Mouse (Mus musculus) liver, embryonic 12.5 days (tissue): ENCODE results near the gene Gtpbp3. TPM values are rescaled to one million over a fixed set of nuclear protein-coding genes. Genes with fewer than 3 reads are reported as not detected.

ENCODE experiments used
- ATAC-seq: fragments of 200-750 bp; cut with Nextera tagmentation; 2 replicates; pipeline ENCODE4 v1.8.0; 2017; ENCODE audit warnings: moderate number of reproducible peaks, mild to moderate bottlenecking, moderate library complexity
- H3K27ac ChIP-seq: fragments of 300-500 bp; sonication (generic); 2 replicates; pipeline ENCODE4 v1.5.1; 2016; ENCODE audit warnings: mild to moderate bottlenecking
- H3K27me3 ChIP-seq: fragments of 300-500 bp; sonication (generic); replicated peaks from 2 replicates; pipeline ENCODE4 v1.6.1; 2016; ENCODE audit warnings: mild to moderate bottlenecking, moderate library complexity
- H3K36me3 ChIP-seq: fragments of 300-500 bp; sonication (generic); 2 replicates; pipeline ENCODE4 v1.6.1; 2016; ENCODE audit warnings: mild to moderate bottlenecking, moderate library complexity
- H3K4me1 ChIP-seq: fragments of 300-500 bp; sonication (generic); 2 replicates; pipeline ENCODE4 v1.6.1; 2016
- H3K4me2 ChIP-seq: fragments of 300-500 bp; sonication (generic); 2 replicates; pipeline ENCODE4 v1.6.1; 2016; ENCODE audit warnings: mild to moderate bottlenecking, moderate library complexity
- H3K4me3 ChIP-seq: fragments of 300-500 bp; sonication (generic); 2 replicates; pipeline ENCODE4 v1.5.1; 2016; ENCODE audit warnings: mild to moderate bottlenecking, moderate library complexity
- H3K9ac ChIP-seq: fragments of 300-500 bp; sonication (generic); 2 replicates; pipeline ENCODE4 v1.6.1; 2016; ENCODE audit warnings: mild to moderate bottlenecking, moderate library complexity
- H3K9me3 ChIP-seq: fragments of 300-500 bp; sonication (generic); replicated peaks from 2 replicates; pipeline ENCODE4 v1.6.1; 2016; ENCODE audit warnings: mild to moderate bottlenecking, moderate library complexity
- WGBS: fragments of 180-500 bp; shearing (Covaris S2); methylation state at CpG from one replicate; pipeline ENCODE4 v1.1.7; 2016; ENCODE audit not compliant: insufficient replicate concordance; 5-methylcytosine and 5-hydroxymethylcytosine counted together
- polyA plus RNA-seq: library from polyadenylated mRNA; unstranded; fragments of >200 nt; fragmentation: Nextera tagmentation; extraction: Ambion mirVana; gene quantifications from 2 replicates; pipeline ENCODE4 v1.2.1, GENCODE M21; 2016

The Gtpbp3 gene
- polyA plus RNA-seq, result 9.3 and 9.6 TPM in 2 replicates

DNA sequence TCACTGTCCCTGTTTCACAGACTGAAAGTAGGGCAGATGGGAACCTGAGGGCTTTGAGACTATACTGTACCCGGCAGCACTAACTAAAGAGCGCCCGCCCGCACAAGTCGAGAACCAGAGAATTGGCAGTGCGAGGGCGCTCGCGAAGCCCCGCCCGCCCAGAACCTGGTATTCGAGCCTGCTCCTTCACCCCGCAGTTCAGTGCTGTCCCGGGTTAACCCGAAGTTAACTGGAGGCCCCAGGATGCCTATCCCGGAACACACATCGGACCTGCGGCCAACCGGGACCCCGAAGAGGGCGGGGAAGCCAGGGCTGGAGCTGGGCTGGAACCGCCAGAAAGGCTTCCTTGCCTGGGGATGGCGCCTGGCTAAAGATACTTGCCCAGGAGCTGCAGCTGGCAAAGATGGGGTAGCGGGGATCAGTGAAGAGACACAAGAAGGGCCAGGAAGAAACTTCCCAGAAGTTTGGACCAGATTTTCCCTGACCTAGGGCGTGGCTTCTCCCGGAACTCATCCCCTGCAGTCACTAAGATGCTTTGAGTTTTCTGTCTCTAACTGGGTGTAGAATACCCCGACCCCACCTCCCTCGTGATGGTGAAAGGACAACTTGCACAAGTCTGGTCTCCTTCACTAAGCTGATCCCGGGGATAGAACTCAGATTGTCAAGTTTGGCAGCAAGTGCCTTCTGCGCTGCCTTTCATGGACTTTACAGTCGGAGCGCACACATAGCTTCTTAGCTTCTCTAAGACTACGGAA lies at the start of gene Gtpbp3:
Gene Gtpbp3 (plus strand): TSS at position 413 of the 755 bp plus-strand sequence.
- H3K27ac ChIP-seq, result peak within 1 kb of the TSS; percentile 82
- H3K4me3 ChIP-seq, result peak within 1 kb of the TSS; percentile 85
- H3K27me3 ChIP-seq, result peaks cover 7% of the 10 kb centered on the region; the same call in 1 of the 2 replicates
- ATAC-seq, result peak; percentile 45
- H3K9me3 ChIP-seq, result no peaks in the 10 kb centered on the region
- H3K9ac ChIP-seq, result peak within 1 kb of the TSS; percentile 84
- peak within 1 kb of the TSS; percentile 100 for H3K4me2 ChIP-seq
- peaks cover 32% of the 10 kb centered on the region for H3K36me3 ChIP-seq
- WGBS, result 2% methylated on average over 33 of the region's 33 CpGs
- H3K4me1 ChIP-seq, result peaks cover 45% of the 10 kb centered on the region

DNA sequence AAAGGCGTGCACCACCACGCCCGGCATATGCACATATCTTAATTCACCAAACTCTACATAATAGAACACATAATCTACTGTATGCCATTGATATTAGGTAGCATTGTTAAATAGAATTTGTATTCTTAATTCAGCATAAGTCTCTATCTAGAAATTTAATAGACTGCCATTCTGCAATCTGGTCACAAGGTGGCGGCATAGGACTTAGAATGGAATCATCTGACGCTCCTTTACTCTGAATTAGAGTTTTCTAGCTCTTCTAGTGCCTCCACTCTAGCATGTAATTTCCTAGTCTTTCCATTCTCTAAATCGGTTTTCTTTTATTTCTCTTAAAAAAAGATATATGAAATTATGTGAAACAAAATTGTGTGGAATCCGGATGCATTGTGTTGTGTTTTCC lies 46.5 kb upstream of the Gtpbp3 start:
- ATAC-seq, result no peak
- no peak overlapping the region for H3K27ac ChIP-seq
- no peak overlapping the region for H3K9ac ChIP-seq
- peaks cover 27% of the 10 kb centered on the region for H3K27me3 ChIP-seq
- H3K4me1 ChIP-seq, result no peaks in the 10 kb centered on the region
- no peaks in the 10 kb centered on the region for H3K36me3 ChIP-seq
- WGBS, result under 1% methylated on average over 7 of the region's 7 CpGs
- no peaks in the 10 kb centered on the region for H3K9me3 ChIP-seq
- no peak overlapping the region for H3K4me3 ChIP-seq
- H3K4me2 ChIP-seq, result no peak overlapping the region

GRCm38 (mm10) chr8:71445096-71445495 lies 42.8 kb upstream of the Gtpbp3 start:
- Histone ChIP-seq H3K27ac (no peak overlapping the region), H3K4me3 (no peak overlapping the region), H3K4me1 (no peaks in the 10 kb centered on the region), H3K36me3 (no peaks in the 10 kb centered on the region), H3K9ac (no peak overlapping the region), H3K9me3 (no peaks in the 10 kb centered on the region), H3K4me2 (no peak overlapping the region), H3K27me3 (peaks cover 28% of the 10 kb centered on the region)
- WGBS, result 61% methylated on average over 7 of the region's 7 CpGs
- ATAC-seq, result no peak

DNA sequence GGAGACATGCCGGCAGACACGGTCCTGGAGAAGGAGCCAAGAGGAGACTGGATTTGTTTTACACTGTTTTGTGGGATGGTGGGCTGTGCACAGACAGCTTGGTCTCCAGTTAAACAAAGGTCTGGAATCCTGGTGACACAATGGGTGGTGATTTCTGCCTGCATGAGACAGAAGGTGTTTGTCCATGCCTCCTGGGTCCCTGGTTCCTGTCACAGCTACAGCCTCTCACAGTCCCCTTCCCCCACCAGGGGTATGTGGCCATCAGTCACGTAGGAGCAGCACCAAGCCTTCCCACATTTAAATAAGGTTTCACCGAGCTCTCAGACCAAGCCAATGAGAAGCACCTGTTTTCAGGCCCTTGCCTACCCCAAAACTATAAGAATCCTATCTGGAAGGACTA lies 36.6 kb upstream of the Gtpbp3 start:
- WGBS, result 59% methylated on average over 4 of the region's 4 CpGs
- no peak overlapping the region for H3K9ac ChIP-seq
- no peaks in the 10 kb centered on the region for H3K9me3 ChIP-seq
- no peak overlapping the region for H3K4me2 ChIP-seq
- H3K4me1 ChIP-seq, result no peaks in the 10 kb centered on the region
- no peak overlapping the region for H3K27ac ChIP-seq
- no peak overlapping the region for H3K4me3 ChIP-seq
- no peak for ATAC-seq
- no peaks in the 10 kb centered on the region for H3K36me3 ChIP-seq
- H3K27me3 ChIP-seq, result peaks cover 37% of the 10 kb centered on the region

DNA sequence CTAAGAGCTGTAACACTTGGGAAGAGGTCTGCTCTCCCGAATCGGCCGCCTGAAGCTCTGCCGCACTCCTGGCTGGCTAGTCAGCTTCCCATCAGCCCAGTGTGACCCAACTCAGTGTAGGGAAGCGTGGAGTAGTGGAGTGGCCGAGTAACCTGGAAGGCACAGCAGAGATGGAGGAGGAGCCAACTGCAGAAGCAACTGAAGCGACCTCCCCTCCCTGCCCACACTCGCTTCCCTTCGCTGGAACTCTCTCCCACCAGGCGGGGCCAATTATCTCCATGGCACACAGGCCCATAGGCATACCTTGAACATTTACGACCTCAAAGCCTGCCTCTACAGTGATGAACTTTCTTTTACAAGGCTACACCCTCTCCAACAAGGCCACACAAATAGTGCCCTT lies 36.1 kb upstream of the Gtpbp3 start:
- H3K9me3 ChIP-seq, result no peaks in the 10 kb centered on the region
- no peak overlapping the region for H3K27ac ChIP-seq
- H3K9ac ChIP-seq, result no peak overlapping the region
- H3K4me3 ChIP-seq, result no peak overlapping the region
- H3K4me1 ChIP-seq, result peaks cover 2% of the 10 kb centered on the region
- no peak for ATAC-seq
- 37% methylated on average over 11 of the region's 11 CpGs for WGBS
- H3K36me3 ChIP-seq, result no peaks in the 10 kb centered on the region
- no peak overlapping the region for H3K4me2 ChIP-seq
- H3K27me3 ChIP-seq, result peaks cover 42% of the 10 kb centered on the region

DNA sequence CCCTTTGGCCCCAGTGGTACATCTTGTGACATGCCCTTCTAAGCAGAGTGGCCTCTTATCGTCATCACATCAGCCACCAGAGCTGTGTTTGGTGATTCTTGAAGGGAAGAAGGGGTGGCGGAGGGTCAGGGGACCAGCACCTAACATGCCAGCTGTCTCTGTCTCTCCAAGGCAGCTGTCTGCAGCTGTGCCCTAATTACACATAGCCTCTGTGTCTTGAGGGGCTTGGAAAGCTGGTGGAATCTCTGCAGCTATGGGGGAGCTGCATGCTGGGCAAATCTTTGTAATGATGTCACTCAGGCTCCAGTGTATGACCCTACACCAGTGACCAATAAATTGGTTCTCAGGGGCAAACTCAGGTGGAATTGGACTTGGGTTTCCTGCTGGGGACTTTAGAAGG lies 35.2 kb upstream of the Gtpbp3 start:
- no peak for ATAC-seq
- WGBS, result 60% methylated on average over 2 of the region's 2 CpGs

GRCm38 (mm10) chr8:71454668-71455067 lies 33.2 kb upstream of the Gtpbp3 start:
- WGBS, result 61% methylated on average over 8 of the region's 8 CpGs
- H3K9me3 ChIP-seq, result no peaks in the 10 kb centered on the region
- peaks cover 16% of the 10 kb centered on the region for H3K4me1 ChIP-seq
- H3K27me3 ChIP-seq, result peaks cover 39% of the 10 kb centered on the region
- no peak overlapping the region for H3K9ac ChIP-seq
- ATAC-seq, result no peak
- no peak overlapping the region for H3K4me2 ChIP-seq
- H3K4me3 ChIP-seq, result no peak overlapping the region
- H3K27ac ChIP-seq, result no peak overlapping the region
- peaks cover 15% of the 10 kb centered on the region for H3K36me3 ChIP-seq

More for the DNA sequence above, 35.2 kb upstream of the Gtpbp3 start:
- H3K36me3 ChIP-seq, result peaks cover 4% of the 10 kb centered on the region; the same call in 1 of the 2 replicates
- H3K27ac ChIP-seq, result no peak overlapping the region
- no peak overlapping the region for H3K4me2 ChIP-seq
- H3K4me3 ChIP-seq, result no peak overlapping the region
- peaks cover 11% of the 10 kb centered on the region for H3K4me1 ChIP-seq
- no peak overlapping the region for H3K9ac ChIP-seq
- peaks cover 41% of the 10 kb centered on the region for H3K27me3 ChIP-seq
- H3K9me3 ChIP-seq, result no peaks in the 10 kb centered on the region

GRCm38 (mm10) chr8:71456906-71457305 lies 31.0 kb upstream of the Gtpbp3 start:
- peaks cover 48% of the 10 kb centered on the region for H3K27me3 ChIP-seq
- no peak overlapping the region for H3K4me3 ChIP-seq
- no peak overlapping the region for H3K9ac ChIP-seq
- no peak overlapping the region for H3K27ac ChIP-seq
- H3K4me1 ChIP-seq, result peaks cover 16% of the 10 kb centered on the region
- peaks cover 33% of the 10 kb centered on the region for H3K36me3 ChIP-seq
- WGBS, result 30% methylated on average over 22 of the region's 22 CpGs
- H3K9me3 ChIP-seq, result no peaks in the 10 kb centered on the region
- peak; percentile 61; the same call in 1 of the 2 replicates for ATAC-seq
- peak overlapping the region; percentile 6; the same call in 1 of the 2 replicates for H3K4me2 ChIP-seq

DNA sequence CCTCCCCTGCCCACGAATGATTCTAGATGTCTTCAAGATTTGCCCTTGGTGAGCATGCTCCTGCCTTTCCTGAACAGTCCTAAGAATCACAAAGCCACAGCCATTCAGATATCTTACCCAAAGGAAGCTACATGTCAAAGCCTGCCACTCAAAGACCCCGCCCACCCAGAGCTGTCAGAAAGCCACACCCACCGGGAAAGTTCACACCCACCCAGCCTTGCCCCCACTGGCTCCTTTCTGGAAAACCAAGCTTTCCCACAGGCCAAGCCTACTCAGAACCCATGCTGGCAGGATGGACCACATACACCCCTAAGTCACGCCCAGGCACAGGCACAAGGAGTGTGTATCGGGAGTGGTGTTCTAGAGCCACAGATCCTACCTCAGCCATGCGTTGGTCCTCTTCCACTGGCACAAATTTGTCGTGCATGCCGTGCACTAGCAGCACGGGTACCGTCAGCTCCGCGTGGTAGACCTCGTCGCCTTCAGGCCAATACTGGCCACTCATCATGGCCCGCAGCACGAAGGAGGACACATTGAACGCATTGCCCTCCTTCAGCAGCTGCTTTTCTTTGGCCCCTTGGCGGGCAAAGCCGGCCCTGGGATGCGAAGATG lies 30.1 kb upstream of the Gtpbp3 start:
- H3K4me1 ChIP-seq, result peaks cover 23% of the 10 kb centered on the region
- H3K27ac ChIP-seq, result no peak overlapping the region
- peaks cover 33% of the 10 kb centered on the region for H3K36me3 ChIP-seq
- H3K4me3 ChIP-seq, result no peak overlapping the region
- WGBS, result 71% methylated on average over 20 of the region's 20 CpGs
- no peak overlapping the region for H3K4me2 ChIP-seq
- no peaks in the 10 kb centered on the region for H3K9me3 ChIP-seq
- ATAC-seq, result no peak
- no peak overlapping the region for H3K9ac ChIP-seq
- peaks cover 44% of the 10 kb centered on the region for H3K27me3 ChIP-seq

DNA sequence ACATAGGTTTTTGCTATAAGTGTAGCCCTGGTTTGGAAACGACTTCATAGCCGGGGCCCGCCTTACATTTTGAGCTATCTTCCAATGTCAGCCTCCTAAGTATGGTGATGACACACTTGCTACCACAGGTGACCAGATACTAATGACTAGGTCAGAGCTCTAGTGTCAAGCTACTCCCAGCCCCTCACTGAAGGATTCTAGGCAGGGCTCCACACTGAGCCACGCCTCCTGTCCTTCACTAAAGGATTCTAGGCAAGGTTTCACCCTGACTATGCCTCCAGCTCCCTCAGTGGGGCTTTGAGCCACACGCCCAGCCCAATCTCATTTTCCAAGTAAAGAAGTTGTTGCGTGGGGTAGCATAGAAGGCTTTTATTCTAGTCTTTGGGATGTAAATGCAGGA lies 27.2 kb upstream of the Gtpbp3 start:
- Histone ChIP-seq H3K9me3 (no peaks in the 10 kb centered on the region), H3K27ac (no peak overlapping the region), H3K4me2 (no peak overlapping the region), H3K27me3 (peaks cover 22% of the 10 kb centered on the region), H3K9ac (no peak overlapping the region), H3K4me3 (no peak overlapping the region), H3K4me1 (peaks cover 42% of the 10 kb centered on the region), H3K36me3 (peaks cover 33% of the 10 kb centered on the region)
- no peak for ATAC-seq
- 80% methylated on average over 6 of the region's 6 CpGs for WGBS

DNA sequence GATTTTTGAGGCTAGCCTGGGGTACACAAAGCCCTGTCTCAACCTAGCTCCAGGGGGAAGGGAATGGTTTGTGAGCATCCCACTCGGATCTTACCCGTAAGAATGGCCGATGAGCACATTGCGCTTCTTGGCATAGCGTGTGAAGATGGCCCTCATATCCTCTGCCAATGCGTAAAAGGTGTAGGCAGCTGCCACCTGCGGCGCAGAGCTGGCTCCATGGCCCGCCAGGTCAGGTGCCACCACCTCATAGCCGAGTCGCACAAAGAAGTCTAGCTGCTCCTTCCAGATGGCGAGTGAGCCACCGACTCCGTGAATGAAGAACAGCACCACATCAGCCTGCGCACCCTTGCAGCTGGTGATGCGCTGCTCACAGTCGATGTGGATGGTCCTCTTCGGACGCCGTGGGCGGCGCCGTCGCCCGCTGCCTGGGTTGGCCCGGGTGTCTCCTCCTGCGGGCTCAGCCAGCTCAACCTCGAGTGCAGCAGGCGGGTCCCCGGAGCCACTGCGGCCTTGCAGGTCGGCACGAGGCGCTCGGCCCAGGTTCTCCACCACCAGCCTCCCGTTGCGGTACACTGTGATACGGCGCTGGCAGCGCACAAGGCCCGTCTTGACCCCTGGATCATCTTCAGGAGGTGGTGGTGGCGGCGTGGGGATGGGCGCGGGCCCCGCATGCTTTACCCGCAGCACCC lies 26.6 kb upstream of the Gtpbp3 start:
- Histone ChIP-seq H3K4me2 (no peak overlapping the region), H3K9me3 (no peaks in the 10 kb centered on the region), H3K4me1 (peaks cover 48% of the 10 kb centered on the region), H3K27ac (no peak overlapping the region), H3K9ac (no peak overlapping the region), H3K27me3 (peaks cover 16% of the 10 kb centered on the region), H3K36me3 (peaks cover 38% of the 10 kb centered on the region), H3K4me3 (no peak overlapping the region)
- no peak for ATAC-seq
- WGBS, result 76% methylated on average over 47 of the region's 47 CpGs

DNA sequence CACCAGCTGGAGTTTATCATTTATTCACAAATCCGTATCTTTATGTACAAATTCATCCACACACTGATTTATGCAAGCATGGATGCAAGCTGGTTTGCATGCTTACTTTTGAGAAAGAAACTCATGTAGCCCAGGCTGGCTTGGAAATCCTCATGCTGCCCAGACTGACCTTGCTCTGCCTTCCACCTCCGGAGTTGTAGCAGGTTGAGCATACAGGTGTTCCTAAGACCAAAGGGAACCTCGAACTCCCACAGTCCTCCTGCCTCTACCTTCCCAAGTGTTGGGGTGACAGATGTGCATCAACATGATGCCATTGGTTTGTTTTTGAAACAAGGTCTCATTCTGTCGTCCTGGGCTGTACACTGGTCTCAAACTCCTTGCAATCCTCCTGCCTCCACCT lies 25.7 kb upstream of the Gtpbp3 start:
- peak overlapping the region; percentile 97 for H3K4me2 ChIP-seq

More for the DNA sequence above, 25.7 kb upstream of the Gtpbp3 start:
- no peak for ATAC-seq
- H3K27me3 ChIP-seq, result peaks cover 10% of the 10 kb centered on the region
- peak overlapping the region; percentile 86 for H3K9ac ChIP-seq
- 69% methylated on average over 4 of the region's 4 CpGs for WGBS
- peaks cover 42% of the 10 kb centered on the region for H3K4me1 ChIP-seq
- peaks cover 43% of the 10 kb centered on the region for H3K36me3 ChIP-seq
- no peak overlapping the region for H3K27ac ChIP-seq
- peak overlapping the region; percentile 84; the same call in 1 of the 2 replicates for H3K4me3 ChIP-seq
- H3K9me3 ChIP-seq, result no peaks in the 10 kb centered on the region
